Mouse (Mus musculus): ENCODE measurements around the gene Fga.

- TF ChIP-seq POLR2A (IDR thresholded peaks at IDR 0.05; ENCODE audit: borderline replicate concordance, insufficient read depth, low read length): peak; percentile 88
- TF ChIP-seq CTCF (IDR thresholded peaks at IDR 0.05; ENCODE audit: borderline replicate concordance, insufficient read depth, low read depth, low read length): no peak
Observed at GRCm38 (mm10) chr3:83055281-83056038, 29.6 kb downstream of the Fga start, which contains the start of gene Plrg1.

Measured in cerebellum, adult 2 months (tissue).